Mouse (Mus musculus) brain, embryonic 14.5 days (tissue): ENCODE measurements around the gene Myh15. TPM values are rescaled to one million over a fixed set of nuclear protein-coding genes. Genes with fewer than 3 reads are reported as not detected.

ENCODE experiments used
- DNase-seq: peaks from one replicate; pipeline ENCODE4 v3.0.0-alpha.2; 2011; ENCODE audit warnings: low read depth
- CTCF ChIP-seq: fragments of 200-500 bp; IDR thresholded peaks from 2 replicates; pipeline ENCODE4 v1.5.1; 2012; ENCODE audit warnings: inconsistent platforms, mild to moderate bottlenecking, moderate library complexity, borderline replicate concordance; ENCODE audit not compliant: insufficient read depth, insufficient read length; ENCODE audit errors: extremely low read depth
- POLR2A ChIP-seq: fragments of 200-500 bp; IDR thresholded peaks from 2 replicates; pipeline ENCODE4 v1.6.1; 2012; ENCODE audit warnings: mild to moderate bottlenecking, inconsistent platforms, borderline replicate concordance; ENCODE audit not compliant: poor library complexity, insufficient read depth, insufficient read length, severe bottlenecking; ENCODE audit errors: extremely low read depth
- polyA plus RNA-seq: library from polyadenylated mRNA; depleted of rRNA; stranded (reverse); fragments of >200 nt; gene quantifications from 2 replicates; pipeline ENCODE4 v1.2.3, GENCODE M21; 2012; rRNA removed

The Myh15 gene
- 0.01 and 0.08 TPM in 2 replicates for polyA plus RNA-seq

DNA sequence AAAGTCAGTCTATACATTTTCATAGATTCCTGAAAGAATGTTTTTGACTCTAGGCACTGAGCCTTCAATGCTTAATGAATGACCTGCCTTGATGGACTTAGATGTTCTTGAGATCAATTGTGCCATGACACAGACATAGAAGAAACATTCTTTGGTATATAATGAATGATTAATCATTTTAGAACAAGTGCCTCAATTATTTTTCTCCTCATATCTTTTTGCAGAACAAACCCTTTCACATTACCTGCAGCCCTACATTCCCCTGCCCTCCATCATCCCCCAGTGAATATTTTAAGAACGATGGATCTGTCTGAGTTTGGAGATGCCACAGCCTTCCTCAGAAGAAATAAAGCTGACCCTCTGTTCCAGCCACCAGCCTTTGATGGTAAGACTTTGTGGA, at the start of gene Myh15:
Gene Myh15 (plus strand): TSS at position 301 of the 400 bp plus-strand sequence.
- DNase-seq, result no peak
- TF ChIP-seq POLR2A, result no peak
- no peak for TF ChIP-seq CTCF

DNA sequence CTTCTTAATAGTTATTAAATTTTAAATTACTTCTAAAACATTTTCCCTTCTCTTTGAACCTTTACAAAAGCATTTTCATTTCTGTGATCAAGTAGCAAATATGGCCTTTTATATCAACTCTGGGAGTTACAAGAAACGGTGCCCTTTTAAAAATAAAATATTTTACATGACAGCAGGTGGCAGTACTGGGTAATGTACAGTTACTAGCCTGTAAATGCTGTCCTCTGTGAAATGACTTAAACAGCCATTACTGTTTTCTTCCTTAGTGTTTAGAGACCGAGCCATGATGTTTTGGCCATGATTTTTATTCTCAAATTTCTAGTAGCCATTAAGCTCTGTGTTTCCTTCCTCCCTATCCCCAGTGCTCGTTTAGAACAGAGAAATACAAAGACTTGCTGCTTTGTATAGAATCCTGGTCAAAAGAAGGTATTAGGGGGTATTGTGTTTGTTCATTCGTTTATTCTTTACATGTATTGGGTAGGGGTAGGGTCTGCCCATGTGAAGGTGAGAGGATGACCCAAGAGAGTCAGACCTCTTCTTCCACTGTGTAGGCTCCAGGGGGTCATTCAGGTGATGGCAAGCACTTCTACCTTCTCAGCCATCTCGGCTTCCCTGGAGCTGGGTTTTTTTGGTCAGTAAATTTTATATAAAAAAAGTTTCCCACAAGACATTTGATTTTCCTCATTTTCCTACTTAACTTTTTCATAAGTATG, 40.5 kb upstream of the Myh15 start:
- TF ChIP-seq POLR2A, result no peak
- no peak for TF ChIP-seq CTCF
- peak; percentile 73 for DNase-seq

DNA sequence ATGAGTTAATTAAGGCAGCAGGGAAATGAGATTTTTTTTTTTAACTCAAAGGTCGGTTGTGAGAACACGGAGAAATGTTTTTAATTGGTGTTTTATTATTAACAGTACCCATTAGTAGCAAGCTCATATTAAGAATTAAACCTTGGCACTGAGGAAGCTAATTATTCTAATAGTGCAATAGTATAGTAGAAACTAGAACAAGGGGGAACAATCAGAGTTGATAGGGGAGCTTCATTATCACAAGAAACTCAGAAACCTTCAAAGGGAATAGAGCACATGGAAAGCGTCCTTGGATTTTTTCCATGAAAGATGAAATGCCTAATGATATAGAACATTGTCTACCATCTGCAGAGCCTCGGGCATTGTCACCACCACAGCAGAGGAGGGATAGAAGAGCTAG, 21.4 kb upstream of the Myh15 start:
- peak; percentile 55 for DNase-seq
- TF ChIP-seq CTCF, result no peak
- TF ChIP-seq POLR2A, result no peak

DNA sequence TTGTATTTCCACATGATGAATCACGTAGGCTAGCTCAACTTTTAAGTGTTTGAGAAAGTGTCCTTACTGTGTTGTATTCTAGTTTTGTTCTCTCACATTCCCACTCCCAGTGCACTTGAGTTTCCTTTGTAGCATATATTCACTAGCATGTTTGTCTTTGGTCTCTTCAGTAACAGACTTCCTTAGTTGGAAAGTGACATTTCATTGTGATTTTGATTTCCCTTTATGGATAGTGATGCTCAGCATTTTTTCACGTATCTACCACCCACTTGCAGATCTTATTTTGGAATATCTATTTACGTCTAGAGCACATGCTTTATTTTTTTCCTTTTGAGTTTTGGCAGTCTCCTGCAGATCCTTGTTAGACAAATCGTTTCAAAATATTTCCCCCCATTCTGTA, 19.5 kb upstream of the Myh15 start:
- no peak for DNase-seq
- no peak for TF ChIP-seq CTCF
- no peak for TF ChIP-seq POLR2A

DNA sequence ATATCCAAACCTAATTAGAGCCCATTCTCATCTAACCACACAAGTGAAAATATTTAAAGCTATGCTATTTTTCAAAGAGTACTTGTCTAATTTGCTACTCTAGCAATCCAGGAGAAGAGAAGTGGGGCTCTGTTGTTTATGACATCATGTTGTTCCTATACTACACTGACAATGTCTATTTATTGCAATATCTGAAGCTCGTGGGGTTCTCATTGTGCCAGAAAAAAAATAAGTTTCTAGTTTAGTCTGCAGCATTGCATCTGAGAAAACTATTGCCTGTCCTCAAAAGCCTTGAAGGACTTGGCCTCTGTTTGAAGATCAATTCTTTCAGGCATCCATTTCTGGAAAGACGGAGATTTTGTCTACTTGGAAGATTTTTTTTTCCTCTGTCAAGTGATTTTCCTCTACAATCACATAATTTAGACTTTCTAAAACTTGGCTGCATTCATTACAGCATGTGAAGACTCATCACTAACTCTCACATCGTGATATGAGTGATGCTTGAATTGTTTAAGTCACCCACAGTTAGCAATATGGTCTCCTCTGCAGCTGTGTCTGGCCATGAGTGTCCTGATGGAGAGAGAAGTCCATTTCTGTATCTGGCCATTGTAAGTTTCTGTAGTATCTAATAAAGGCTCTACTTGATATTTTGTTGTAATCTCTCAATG, 16.6 kb upstream of the Myh15 start:
- DNase-seq, result no peak
- TF ChIP-seq CTCF (no peak), POLR2A (no peak)

DNA sequence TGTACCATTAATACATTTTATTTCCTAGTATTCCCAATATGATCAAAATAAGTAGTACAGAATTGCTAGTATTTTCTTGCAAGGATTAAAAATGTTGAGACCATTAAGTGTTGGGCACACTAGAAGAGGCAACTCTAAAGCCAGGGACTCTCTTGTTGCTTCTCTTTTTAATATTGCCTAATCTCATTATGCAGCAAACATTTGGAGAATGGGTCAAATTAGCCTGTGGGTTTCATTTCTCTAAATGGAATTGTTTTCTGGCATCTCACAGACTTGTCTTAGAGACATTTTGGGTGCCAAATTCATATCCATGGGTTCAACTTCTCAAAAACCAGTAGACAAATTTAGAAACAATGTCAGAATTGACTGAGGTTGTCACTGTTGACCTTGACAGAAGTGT, 8.1 kb upstream of the Myh15 start:
- no peak for DNase-seq
- no peak for TF ChIP-seq CTCF
- no peak for TF ChIP-seq POLR2A

DNA sequence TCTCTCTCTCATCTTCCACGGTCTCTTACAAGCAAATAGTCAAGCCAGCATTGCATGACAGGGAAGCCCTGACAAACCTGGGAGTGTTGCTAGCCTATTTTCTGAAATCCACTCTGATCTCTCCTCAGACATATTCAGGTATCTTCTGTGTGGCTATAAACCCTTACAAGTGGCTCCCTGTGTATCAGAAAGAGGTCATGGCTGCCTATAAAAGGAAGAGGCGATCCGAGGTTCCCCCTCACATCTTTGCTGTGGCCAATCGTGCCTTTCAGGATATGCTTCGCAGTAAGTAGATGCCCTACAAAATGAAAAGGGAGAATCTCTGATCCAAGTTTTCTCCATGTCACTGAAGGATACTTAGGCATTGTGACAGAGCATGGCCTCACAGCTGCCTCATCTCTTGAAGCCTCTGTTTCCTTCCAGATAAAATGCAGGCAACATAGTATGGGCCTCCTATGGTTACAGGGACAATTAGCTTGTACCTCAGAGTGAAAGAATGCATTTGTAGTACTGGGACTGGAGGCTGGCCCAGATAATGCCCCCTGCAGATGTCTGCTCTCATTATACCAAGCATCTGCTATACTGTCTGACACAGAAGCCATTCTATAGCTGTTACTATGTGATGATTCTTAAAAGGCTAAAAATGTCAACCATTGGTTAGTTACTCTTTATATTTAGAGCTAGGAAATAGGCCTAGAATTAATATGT, 12.1 kb downstream of the Myh15 start:
- peak; percentile 77 for DNase-seq
- TF ChIP-seq POLR2A (no peak), CTCF (no peak)

DNA sequence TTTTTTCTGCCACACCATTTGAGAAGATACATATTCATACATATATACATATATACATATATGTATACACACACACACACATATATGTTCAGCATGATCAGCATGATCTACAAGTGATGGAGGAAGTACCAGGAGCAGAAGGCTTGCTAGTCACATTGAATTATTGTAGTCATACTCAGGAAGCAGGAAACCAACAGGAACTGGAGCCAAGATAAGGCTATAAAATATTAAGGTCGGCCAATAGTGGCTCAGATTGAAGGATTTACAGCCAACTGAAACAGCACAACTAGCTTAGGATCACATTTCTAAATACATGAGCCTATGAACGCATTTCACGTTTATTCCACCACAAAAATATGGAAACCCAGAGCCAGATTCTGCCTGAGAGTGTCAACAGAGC, 14.0 kb downstream of the Myh15 start:
- TF ChIP-seq POLR2A, result no peak
- TF ChIP-seq CTCF, result no peak
- no peak for DNase-seq

DNA sequence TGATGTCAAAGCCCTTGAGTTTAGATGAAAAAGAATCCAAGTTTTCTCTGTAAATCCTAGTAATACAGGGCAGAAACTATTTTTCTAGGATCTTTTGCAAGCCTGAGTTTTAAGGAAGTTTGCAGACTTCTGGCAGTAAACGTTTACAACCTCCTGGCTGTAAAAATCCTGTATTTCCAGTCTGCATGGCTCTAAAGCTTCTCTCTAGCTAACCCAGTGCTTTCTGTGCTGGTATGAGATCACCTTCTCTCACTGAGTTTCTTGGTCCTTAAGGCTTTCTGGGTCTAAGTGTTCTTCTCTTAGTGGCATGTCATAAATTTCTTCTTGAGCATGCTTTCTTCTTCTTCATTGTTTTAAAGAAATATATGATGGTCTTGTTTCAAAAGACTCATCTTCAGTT, 70.7 kb downstream of the Myh15 start:
- no peak for DNase-seq
- TF ChIP-seq POLR2A (no peak), CTCF (no peak)

DNA sequence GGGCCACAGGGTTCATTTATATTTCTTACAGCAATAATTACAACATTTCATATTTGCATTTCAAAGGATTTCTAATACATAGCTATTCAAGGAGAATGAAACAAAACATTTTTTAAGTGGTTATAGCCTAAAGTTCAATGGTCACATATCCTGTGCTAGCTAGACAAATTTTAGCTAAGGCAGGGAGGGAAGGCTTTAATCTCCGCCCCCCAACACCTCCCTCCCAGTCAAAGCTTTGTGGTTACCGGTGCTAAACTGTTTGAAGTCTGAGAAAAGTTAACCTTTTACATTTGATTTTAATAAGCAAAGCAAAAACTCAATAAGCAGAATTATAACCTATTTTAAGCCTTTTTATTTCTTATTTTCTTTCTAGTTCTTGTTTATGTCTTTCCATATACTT, 98.9 kb downstream of the Myh15 start:
- no peak for DNase-seq
- TF ChIP-seq CTCF (no peak), POLR2A (no peak)

DNA sequence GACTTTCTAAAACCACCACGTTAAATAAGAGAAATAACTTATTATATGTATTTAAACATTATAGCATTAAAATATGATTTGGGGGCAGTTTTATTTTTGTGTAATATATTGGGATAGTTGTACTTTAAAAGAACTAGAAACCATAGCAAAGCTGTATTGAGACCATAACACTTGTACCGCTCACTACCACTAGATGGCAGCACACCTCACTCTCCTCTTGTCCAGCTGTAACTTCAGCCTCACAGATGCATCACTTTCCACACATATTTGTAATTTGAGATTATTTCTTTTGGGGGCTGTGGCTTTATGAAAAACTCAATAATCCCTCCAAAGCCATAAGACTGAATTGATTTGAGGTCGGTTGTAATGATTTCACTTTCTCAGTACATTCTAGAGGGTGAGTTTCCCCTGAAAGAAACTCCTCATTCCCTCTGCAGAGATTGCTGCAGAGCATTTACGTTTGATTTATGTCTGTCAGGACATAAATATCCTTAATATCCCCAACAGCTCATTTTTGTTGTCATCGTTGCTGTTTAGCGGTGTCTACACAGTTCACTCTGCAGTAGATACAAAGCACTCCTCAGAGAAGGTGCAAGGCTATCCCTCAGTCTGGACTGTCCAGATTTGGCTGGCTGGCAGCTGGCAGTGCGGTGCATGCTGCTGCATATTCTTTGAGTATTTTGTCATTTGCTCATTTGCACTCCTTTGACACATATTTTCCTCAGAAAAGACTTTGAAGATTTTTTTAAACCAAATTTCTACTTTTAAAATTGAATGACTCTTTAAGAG, 107.3 kb downstream of the Myh15 start:
- DNase-seq, result peak; percentile 84
- TF ChIP-seq POLR2A, result no peak
- TF ChIP-seq CTCF, result peak; percentile 82; the same call in 1 of the 2 replicates
